Mouse (Mus musculus): ENCODE results near the gene Camta2.

- TF ChIP-seq CTCF (IDR thresholded peaks at IDR 0.05; ENCODE audit: low read depth, low read length): no peak
- TF ChIP-seq GATA2 (IDR thresholded peaks at IDR 0.05; ENCODE audit: borderline replicate concordance, low read depth, low read length): no peak
- no peak for TF ChIP-seq GATA1 (IDR thresholded peaks at IDR 0.05; ENCODE audit: borderline replicate concordance, low read length)
Observed at GRCm38 (mm10) chr11:70699051-70699450, 11.1 kb upstream of the Camta2 start.
